Mouse (Mus musculus) kidney, postnatal 10 days (tissue): ENCODE results near the gene Ubxn11.

Source experiments
- DNase-seq: peaks from one replicate; pipeline ENCODE4 v3.0.0; 2021; ENCODE audit warnings: mixed read lengths

The Ubxn11 gene

DNA sequence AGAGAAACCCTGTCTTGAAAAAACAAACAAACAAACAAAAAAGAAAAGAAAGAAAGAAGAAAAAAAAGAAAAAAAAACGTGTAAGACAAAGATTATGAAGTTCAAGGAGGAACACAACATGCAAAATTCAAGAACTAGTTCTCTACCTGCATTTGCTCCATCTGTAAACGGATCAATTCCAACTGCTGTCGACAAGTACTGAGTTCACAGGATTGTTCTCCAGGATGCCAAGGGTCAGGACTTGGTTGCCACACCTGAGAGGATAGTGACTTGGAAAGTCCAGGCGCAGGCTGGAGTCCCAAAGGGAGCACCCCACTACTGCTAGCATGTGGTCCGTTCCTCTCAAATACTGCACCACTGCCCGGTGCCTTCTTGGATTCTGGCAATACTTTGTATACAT, 53.2 kb downstream of the Ubxn11 start:
- no peak for DNase-seq

DNA sequence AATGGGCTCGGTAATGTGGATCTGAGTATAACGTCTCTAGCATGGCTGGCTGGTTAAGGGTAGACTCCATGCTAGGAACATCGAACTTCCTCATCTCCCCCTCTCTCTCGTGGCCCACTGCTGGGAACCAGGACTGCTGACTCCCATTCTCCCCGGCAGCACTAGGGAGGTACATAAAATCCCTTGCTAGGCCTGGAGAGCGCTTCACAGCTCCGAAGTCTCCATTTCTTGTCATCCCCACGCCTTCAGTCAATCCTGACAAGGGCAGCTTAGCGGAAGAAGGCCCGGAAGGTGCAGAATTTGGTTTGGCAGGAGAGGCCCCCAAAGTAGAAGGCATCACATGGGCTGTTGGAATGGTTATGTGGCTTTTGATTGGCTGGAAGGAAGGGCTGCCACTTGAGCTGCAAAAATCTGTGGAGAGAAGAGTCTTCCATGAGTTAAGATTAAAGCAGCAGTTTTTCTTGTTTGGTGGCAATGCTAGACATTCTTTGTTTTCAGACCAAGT, 53.6 kb downstream of the Ubxn11 start:
- no peak for DNase-seq

DNA sequence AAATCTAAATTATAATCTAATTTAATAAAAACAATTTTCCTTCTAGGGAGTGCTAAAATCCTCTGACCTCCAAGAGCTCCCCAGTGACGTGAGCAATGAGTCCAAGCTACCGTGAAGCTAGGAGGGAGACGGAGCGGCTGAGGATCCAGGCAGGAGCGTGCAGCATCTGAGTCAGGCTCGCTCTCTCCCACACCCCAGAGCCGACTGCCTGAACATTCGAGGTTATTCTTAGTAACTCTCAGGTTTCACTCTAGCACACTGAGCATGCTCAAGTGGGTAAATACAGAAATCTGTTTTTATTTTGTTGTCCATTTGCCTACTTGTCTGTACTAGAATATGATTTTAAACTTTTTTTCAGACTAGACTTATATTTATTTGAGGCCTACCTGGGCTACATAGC, 54.4 kb downstream of the Ubxn11 start:
- no peak for DNase-seq

DNA sequence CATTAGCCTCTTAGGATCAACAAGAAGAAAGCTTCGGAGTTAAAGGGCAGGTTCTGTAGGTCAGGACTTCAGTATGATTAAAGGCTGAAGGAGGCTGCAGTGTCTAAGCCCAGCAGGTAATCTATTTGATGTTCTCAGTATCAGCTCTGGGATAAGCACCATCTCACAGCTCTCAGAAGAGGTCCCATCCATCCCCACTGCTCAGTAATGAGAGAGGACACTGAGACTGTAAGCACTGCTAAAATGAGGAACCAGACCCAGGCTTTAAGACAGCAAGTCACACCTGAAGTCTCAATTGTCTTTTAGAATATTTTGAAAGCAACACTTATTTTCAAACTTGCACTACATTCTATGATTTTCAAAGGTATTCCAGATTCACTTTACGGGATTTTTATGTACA, 55.2 kb downstream of the Ubxn11 start:
- DNase-seq = no peak

DNA sequence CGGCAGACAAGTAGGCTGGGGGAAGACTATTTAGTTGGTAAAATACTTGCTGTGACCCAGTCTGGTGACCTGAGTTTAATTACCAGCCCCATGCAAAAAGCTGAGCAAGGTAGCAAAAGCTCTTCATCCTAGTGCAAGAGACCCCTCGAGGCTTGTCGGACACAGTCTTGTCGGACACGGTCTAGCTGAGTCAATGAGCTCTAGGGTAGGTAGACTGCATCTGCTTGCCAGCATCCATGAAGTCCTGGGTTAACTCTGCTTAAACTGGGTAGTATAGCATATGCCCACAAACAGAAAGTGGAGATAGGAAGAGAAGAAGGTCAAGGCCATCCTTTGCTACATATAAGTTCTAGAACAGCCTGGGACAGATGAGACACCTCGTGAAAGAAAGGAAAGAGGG, 56.4 kb downstream of the Ubxn11 start:
- DNase-seq = no peak

DNA sequence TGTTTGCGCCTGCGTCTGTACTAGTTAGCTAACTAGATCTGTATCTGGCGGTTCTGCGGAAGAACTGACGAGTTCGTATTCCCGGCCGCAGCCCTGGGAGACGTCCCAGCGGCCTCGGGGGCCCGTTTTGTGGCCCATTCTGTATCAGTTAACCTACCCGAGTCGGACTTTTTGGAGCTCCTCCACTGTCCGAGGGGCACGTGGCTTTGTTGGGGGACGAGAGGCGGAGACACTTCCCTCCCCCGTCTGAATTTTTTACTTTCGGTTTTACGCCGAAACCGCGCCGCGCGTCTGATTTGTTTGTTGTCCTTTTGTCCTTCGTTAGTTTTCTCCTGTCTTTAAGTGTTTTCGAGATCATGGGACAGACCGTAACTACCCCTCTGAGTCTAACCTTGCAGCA, 57.7 kb downstream of the Ubxn11 start:
- DNase-seq = peak; percentile 49

DNA sequence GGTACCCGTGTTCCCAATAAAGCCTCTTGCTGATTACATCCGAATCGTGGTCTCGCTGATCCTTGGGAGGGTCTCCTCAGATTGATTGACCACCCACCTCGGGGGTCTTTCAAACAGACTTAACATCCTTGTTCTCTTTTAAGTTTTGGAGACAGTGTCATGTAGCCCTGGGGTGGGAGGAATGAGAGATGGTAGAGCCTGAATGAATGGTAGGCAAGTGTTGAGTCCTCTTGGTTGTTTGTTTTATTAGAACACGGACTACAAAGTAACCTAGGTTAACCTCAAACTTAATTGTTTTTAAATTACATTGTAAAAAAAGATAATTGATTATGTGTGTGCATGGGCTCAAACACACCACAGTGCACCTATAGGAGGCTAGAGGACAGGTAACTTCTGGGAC, 62.2 kb downstream of the Ubxn11 start:
- no peak for DNase-seq

DNA sequence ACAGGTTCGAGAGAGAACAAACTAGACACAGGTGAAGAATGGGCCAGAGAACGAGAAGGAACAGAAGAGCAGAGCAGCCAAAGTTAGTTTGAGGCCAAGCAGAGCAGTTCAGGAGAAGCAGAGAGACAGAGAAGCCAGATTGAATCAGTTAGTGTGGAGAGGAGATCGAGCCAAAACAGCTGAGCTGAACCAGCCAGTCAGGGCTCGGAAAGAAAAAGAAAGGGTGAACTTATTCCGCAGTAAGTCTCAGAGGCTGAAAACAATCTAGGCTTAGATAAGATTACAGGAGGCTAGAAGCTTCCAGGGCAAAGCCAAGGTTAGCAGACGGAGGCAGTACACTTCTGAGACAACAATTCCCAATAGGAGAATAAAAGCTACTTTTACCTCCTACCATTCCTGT, 62.7 kb downstream of the Ubxn11 start:
- no peak for DNase-seq

DNA sequence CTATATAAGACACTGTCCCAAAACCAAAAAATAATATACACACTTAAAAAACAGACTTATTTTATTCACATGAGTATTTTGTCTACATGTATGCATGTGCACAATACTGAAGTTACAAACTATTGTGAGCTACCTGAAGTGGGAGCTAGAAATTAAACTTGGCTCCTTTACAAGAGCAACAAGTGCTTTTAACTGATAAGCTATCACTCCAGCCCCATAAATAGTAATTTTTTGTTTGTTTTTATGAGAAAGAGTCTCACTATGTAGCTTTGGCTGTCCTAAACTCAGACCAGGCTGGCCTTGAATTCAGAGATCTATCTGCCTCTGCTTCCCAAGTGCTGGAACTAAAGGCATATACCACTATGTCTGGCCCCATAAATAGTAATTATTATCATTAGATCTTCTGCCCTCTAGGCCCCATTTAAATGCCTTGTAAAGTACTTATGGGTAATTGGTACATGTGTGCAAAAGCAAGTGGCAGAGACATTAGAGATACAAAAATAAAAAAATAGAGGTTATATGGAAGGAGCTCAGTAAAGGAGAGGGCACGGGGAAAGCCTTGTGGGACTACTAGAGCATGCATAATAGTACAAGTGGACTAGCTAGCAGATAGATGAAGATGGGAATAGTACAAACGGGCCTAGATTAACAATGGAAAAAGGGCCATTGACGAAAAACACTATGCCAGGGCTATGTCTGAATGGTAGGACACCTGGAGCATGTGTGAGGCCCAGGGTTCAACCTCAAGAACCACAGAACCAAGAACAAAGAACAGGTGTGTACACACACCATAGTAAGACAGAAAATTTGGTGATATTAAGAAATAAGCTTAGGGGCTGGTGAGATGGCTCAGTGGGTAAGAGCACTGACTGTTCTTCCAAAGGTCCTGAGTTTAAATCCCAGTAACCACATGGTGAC, 63.4 kb downstream of the Ubxn11 start:
- no peak for DNase-seq

GRCm38 (mm10) chr4:134166906-134167305, 64.5 kb downstream of the Ubxn11 start:
- no peak for DNase-seq

- no peak for DNase-seq
Observed at GRCm38 (mm10) chr4:134172391-134172790, 70.0 kb downstream of the Ubxn11 start.
